Mouse (Mus musculus) inflammation-experienced regulatory T-cells, adult 6 months (primary cell): ENCODE data around the gene Hbp1. TPM values are rescaled to one million over a fixed set of nuclear protein-coding genes. Genes with fewer than 3 reads are reported as not detected.

Source experiments
- ATAC-seq: one replicate; pipeline ENCODE4 v1.8.0; 2017
- polyA plus RNA-seq, 3 experiments: library from polyadenylated mRNA; unstranded; fragments of 100-300 nt; shearing (Covaris generic); gene quantifications; one replicate each; pipeline ENCODE4 v1.2.1; 2017

Gene Hbp1
- polyA plus RNA-seq, 3 experiments from 2014 or later = 90.3 to 147 (median 141) TPM

GRCm38 (mm10) chr12:31905696-31906551, 44.4 kb downstream of the Hbp1 start:
- no peak for ATAC-seq

GRCm38 (mm10) chr12:31900391-31900914, 49.9 kb downstream of the Hbp1 start:
- ATAC-seq = no peak

GRCm38 (mm10) chr12:31897456-31897855, 52.9 kb downstream of the Hbp1 start:
- ATAC-seq = no peak

GRCm38 (mm10) chr12:31896986-31897385, 53.3 kb downstream of the Hbp1 start:
- no peak for ATAC-seq

GRCm38 (mm10) chr12:31896295-31896694, 54.0 kb downstream of the Hbp1 start:
- no peak for ATAC-seq

- no peak for ATAC-seq
Measured at GRCm38 (mm10) chr12:31895888-31896287, 54.4 kb downstream of the Hbp1 start.

- ATAC-seq = no peak
Measured at GRCm38 (mm10) chr12:31895095-31895734, 55.1 kb downstream of the Hbp1 start.

GRCm38 (mm10) chr12:31892771-31893170, 57.6 kb downstream of the Hbp1 start:
- ATAC-seq = no peak

- ATAC-seq = no peak
Measured at GRCm38 (mm10) chr12:31892079-31892478, 58.3 kb downstream of the Hbp1 start.

GRCm38 (mm10) chr12:31890685-31891084, 59.6 kb downstream of the Hbp1 start:
- no peak for ATAC-seq

GRCm38 (mm10) chr12:31885844-31886606, 64.3 kb downstream of the Hbp1 start:
- no peak for ATAC-seq

- no peak for ATAC-seq
Measured at GRCm38 (mm10) chr12:31885084-31885483, 65.3 kb downstream of the Hbp1 start.

GRCm38 (mm10) chr12:31884365-31884764, 66.0 kb downstream of the Hbp1 start:
- ATAC-seq = no peak

- ATAC-seq = no peak
Measured at GRCm38 (mm10) chr12:31882736-31883135, 67.6 kb downstream of the Hbp1 start.

GRCm38 (mm10) chr12:31876775-31877174, 73.6 kb downstream of the Hbp1 start:
- ATAC-seq = no peak

Other genes with a start within 250 kb of the Hbp1 start
- under 1 TPM; 0.51 to 0.72 (median 0.59) TPM for gene Gpr22, start 236.6 kb downstream of the Hbp1 start, polyA plus RNA-seq
- under 1 TPM; 0.38 to 0.77 (median 0.67) TPM for gene Prkar2b, start 110.8 kb upstream of the Hbp1 start, polyA plus RNA-seq